Mouse (Mus musculus) liver, adult (tissue): ENCODE data around the gene Aoah.

ENCODE experiments used
- GATA4 ChIP-seq: IDR thresholded peaks from 2 replicates; pipeline ENCODE4 v1.6.1; 2014; ENCODE audit warnings: mild to moderate bottlenecking, low read length; ENCODE audit not compliant: insufficient replicate concordance

Gene Aoah

GRCm38 (mm10) chr13:21005642-21006320 lies 211.9 kb downstream of the Aoah start:
- TF ChIP-seq GATA4 = no peak

- TF ChIP-seq GATA4 = no peak
These were observed 212.4 kb downstream of the Aoah start for GRCm38 (mm10) chr13:21006321-21006653.

DNA sequence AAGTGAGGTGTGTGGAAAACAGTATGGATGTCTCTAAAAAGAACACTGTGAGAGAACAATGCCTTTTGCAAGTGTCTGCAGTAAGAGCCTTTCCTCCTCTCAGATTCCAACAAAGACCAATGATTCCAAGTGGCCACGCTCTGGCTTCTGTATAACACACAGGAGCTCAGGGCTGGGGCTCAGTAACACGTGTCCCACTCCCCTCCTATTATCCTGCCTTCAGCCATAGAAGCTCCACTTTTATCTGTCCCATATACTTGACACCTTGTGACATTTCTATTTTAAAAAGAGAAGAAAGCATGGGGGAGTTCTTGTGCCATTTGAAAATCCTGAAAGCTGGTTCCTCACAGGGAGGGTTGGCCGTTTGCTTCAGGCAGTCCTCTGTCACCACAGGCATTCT lies 219.7 kb downstream of the Aoah start:
- no peak for TF ChIP-seq GATA4

- TF ChIP-seq GATA4 = no peak
These were observed 230.9 kb downstream of the Aoah start for GRCm38 (mm10) chr13:21024831-21025230.

DNA sequence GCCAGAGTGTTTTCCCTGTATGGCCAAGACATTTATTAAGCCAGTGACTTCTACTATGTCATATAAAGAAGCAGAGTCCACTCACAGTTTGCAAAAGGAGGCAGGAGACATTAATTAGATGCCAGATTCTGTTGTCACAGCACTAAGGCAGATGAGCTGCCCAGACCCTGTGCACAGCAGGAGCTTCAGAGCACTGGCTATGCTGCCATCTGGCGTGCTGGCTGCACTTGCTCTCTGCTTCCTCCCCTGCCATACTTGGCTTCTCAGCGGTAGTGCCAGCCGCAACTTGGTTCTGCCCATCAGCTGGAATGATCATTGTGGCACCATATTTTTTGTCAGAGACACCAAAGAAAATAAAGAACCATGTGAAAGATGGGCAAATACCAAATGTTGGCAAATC lies 239.3 kb downstream of the Aoah start:
- TF ChIP-seq GATA4 = no peak

GRCm38 (mm10) chr13:21035011-21035410 lies 241.1 kb downstream of the Aoah start:
- no peak for TF ChIP-seq GATA4

DNA sequence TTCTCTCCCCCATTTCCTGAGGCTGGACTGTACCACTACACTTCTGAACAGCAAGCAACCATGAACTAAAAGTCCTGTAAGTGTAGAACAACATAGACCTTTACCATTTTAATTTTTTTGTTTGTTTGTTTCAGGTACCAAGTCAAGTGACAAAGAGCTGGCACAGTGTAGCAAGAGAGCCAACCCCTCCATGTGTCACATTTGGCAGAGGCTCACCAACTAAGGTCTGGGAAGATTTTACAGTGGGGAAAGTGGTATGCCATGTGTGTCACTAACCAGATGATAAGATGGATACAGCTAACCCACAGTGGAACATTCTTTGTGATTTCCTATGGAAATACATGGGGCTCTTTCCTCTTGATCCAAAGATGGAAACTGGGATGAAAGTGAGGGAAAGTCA lies 242.1 kb downstream of the Aoah start:
- TF ChIP-seq GATA4 = no peak

DNA sequence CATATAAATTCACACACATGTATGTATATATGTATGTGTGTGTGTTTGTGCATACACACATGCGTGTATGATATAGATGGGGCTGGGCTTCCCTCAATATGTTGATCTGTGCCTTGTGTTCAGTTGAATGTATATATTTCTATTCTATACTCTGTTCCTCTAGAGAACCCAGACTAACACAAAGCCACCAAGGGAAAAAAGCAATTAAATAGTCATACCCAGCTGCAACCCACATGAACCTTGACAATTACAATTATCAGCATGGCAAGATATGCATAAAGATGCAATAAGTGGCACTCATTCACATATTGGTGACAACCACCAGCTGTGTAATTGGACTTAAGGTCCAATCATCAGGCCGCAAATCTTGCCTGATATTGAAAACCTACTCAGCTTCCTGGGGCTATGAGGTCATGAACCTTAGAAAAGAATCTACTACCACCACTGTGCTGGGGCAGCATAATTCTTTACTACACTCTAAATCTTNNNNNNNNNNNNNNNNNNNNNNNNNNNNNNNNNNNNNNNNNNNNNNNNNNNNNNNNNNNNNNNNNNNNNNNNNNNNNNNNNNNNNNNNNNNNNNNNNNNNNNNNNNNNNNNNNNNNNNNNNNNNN lies 246.8 kb downstream of the Aoah start:
- no peak for TF ChIP-seq GATA4

GRCm38 (mm10) chr13:21050118-21050517 lies 256.2 kb downstream of the Aoah start:
- no peak for TF ChIP-seq GATA4

- no peak for TF ChIP-seq GATA4
These were observed 272.1 kb downstream of the Aoah start for GRCm38 (mm10) chr13:21066021-21066420.

- no peak for TF ChIP-seq GATA4
These were observed 280.9 kb downstream of the Aoah start, which contains the start of gene Olfr1370 for GRCm38 (mm10) chr13:21074847-21075246. TSS of gene Olfr1370 (minus strand) at chr13:21074947.

GRCm38 (mm10) chr13:21082686-21083085 lies 288.8 kb downstream of the Aoah start:
- TF ChIP-seq GATA4 = no peak
